Mouse (Mus musculus): ENCODE data around the gene Icmt. TPM values are rescaled to one million over a fixed set of nuclear protein-coding genes. Genes with fewer than 3 reads are reported as not detected.
A peak's percentile ranks its signal among the peaks of the same experiment; 100 is the strongest.

Gene Icmt
- polyA plus RNA-seq, 1 experiment from 2014 or later = 25.8 TPM

DNA sequence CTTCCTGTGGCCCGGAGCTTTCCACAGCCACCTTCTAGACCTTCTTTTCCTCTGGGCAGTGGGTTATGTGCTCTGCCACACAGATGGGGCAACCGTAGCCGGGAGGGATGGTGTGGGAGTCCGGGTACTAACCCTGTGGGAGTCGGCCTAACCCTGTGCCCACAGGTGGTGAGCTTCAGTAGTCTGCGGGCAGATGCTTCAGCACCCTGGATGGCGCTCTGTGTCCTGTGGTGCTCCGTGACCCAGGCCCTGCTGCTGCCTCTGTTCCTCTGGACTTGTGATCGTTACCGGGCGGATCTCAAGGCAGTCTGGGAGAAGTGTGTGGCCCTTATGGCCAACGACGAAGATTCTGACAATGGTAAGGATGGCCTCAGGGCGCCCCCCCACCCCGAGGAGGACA is 15.4 kb upstream of the Icmt start:
- Histone ChIP-seq H3K4me3 (ENCODE audit: low read depth, low read length) (no peak overlapping the region), H3K27me3 (replicated peaks; ENCODE audit: control insufficient read depth, insufficient read depth, low read length) (peaks cover 58% of the 10 kb centered on the region), H3K9me3 (ENCODE audit: control insufficient read depth, low read length) (no peaks in the 10 kb centered on the region), H3K36me3 (ENCODE audit: control insufficient read depth, insufficient read depth, low read length) (0 out of 2 replicates have a peak, but pooled peaks cover 5% of the 10 kb centered on the region), H3K27ac (ENCODE audit: low read depth) (no peak overlapping the region), H3K9ac (ENCODE audit: low read length) (no peak overlapping the region), H3K4me1 (replicated peaks; ENCODE audit: control insufficient read depth, insufficient read depth, low read length) (0 out of 2 replicates have a peak, but pooled peaks cover 3% of the 10 kb centered on the region), H3K4me2 (ENCODE audit: low read length) (no peak overlapping the region)
- DNase-seq (ENCODE audit: low spot score) (no peak), ATAC-seq (replicated peaks; ENCODE audit: low FRiP score, low TSS enrichment, low read depth) (no peak)
- 52% methylated on average over 15 of the region's 15 CpGs for WGBS

DNA sequence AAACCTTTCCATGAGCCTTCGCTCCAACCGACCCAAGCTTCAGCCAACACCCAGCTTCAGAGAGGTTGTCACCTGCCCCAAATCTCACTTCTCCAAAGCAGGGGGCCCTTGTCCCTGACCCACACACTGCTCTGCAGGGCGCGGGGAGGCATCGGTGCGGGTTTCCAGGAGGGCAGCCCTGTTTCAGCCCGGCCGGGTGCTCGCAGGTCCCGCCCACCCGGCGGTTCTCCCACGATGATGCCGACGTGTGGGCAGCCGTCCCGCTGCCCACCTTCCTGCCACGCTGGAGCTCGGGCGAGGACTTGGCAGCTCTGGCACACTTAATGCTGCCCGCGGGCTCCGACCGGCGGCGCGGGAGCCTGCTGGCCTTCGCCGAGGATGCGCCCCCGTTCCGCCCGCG is 14.3 kb upstream of the Icmt start:
- no peak overlapping the region for H3K9ac ChIP-seq (ENCODE audit: low read length)
- 18% methylated on average over 34 of the region's 34 CpGs for WGBS

DNA sequence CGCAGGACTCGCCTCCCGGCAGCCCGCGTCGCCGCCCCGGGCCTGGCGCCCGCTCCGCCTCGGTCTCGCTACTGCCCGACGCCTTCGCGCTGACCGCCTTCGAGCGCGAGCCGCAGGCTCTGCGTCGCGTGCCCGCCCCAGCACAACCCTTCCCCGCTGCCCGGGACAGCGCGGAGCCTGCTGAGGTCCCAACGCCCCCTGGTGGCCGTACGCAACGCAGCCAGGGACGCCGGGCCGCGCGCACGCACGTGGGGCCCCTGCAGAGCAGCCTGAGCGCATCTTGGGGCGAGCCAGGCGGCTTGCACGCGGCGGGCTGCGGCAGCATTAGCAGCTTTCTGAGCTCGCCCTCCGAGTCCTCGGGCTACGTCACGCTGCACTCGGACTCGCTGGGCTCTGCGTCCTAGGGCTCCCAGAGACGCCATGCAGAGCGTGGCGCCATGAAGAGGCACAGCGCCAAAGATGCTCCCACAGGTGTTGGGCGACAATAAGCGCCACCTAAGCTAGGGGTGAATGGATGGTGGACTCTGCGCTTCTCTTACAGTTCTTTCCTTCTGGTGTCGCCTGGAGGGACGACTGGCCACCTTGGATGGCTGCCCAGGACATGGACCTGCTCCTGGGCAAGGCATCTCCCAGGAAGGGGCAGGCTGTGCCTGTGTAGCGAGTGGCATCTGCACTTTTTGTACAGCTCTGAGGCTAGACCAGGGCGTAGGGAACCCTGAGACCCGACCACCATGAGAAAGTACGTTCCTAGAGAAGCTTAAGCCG is 13.7 kb upstream of the Icmt start:
- H3K9ac ChIP-seq (ENCODE audit: low read length) = no peak overlapping the region
- DNase-seq (ENCODE audit: low spot score) (peak; percentile 93), ATAC-seq (replicated peaks; ENCODE audit: low FRiP score, low TSS enrichment, low read depth) (peak; percentile 70)
- 0 out of 2 replicates have a peak, but pooled peaks cover 5% of the 10 kb centered on the region for H3K36me3 ChIP-seq (ENCODE audit: control insufficient read depth, insufficient read depth, low read length)
- H3K27me3 ChIP-seq (replicated peaks; ENCODE audit: control insufficient read depth, insufficient read depth, low read length) = peaks cover 75% of the 10 kb centered on the region
- 0 out of 2 replicates have a peak, but pooled peaks cover 3% of the 10 kb centered on the region for H3K4me1 ChIP-seq (replicated peaks; ENCODE audit: control insufficient read depth, insufficient read depth, low read length)
- peak overlapping the region; percentile 48 for H3K4me2 ChIP-seq (ENCODE audit: low read length)
- no peaks in the 10 kb centered on the region for H3K9me3 ChIP-seq (ENCODE audit: control insufficient read depth, low read length)
- peak overlapping the region; percentile 12 for H3K4me3 ChIP-seq (ENCODE audit: low read depth, low read length)
- WGBS = 4% methylated on average over 70 of the region's 70 CpGs
- no peak overlapping the region for H3K27ac ChIP-seq (ENCODE audit: low read depth)

More for the DNA sequence above, 14.3 kb upstream of the Icmt start:
- H3K27me3 ChIP-seq (replicated peaks; ENCODE audit: control insufficient read depth, insufficient read depth, low read length) = peaks cover 69% of the 10 kb centered on the region
- no peak for DNase-seq (ENCODE audit: low spot score)
- H3K4me3 ChIP-seq (ENCODE audit: low read depth, low read length) = peak overlapping the region; percentile 12
- ATAC-seq (replicated peaks; ENCODE audit: low FRiP score, low TSS enrichment, low read depth) = no peak
- H3K27ac ChIP-seq (ENCODE audit: low read depth) = no peak overlapping the region
- 0 out of 2 replicates have a peak, but pooled peaks cover 3% of the 10 kb centered on the region for H3K4me1 ChIP-seq (replicated peaks; ENCODE audit: control insufficient read depth, insufficient read depth, low read length)
- H3K9me3 ChIP-seq (ENCODE audit: control insufficient read depth, low read length) = no peaks in the 10 kb centered on the region
- H3K4me2 ChIP-seq (ENCODE audit: low read length) = peak overlapping the region; percentile 48
- H3K36me3 ChIP-seq (ENCODE audit: control insufficient read depth, insufficient read depth, low read length) = 0 out of 2 replicates have a peak, but pooled peaks cover 5% of the 10 kb centered on the region

DNA sequence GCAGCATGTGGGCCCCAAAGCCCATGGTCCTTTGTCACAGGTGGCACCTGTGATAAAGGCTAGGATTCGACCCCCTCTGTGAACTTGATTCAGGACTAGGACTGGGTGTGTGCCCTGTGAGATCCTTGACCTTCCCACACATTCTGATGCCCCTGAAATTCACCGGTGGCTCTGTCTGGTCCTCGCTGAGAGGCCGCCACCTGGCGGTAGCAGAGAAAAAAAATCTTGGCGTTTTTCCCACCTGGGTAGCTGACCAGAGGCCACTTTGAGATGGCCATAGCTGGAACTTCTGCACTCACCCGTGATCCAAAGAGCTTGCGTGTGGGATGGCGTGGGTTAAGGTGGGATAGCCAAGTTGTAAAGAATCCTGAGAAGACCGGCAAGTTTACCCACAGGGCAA is 11.5 kb upstream of the Icmt start:
- no peak for DNase-seq (ENCODE audit: low spot score)
- WGBS = 3% methylated on average over 10 of the region's 10 CpGs
- Histone ChIP-seq H3K27ac (ENCODE audit: low read depth) (no peak overlapping the region), H3K4me1 (replicated peaks; ENCODE audit: control insufficient read depth, insufficient read depth, low read length) (peaks cover 8% of the 10 kb centered on the region; the same call in 1 of the 2 replicates), H3K9ac (ENCODE audit: low read length) (no peak overlapping the region), H3K9me3 (ENCODE audit: control insufficient read depth, low read length) (no peaks in the 10 kb centered on the region), H3K4me2 (ENCODE audit: low read length) (no peak overlapping the region), H3K27me3 (replicated peaks; ENCODE audit: control insufficient read depth, insufficient read depth, low read length) (peaks cover 90% of the 10 kb centered on the region), H3K4me3 (ENCODE audit: low read depth, low read length) (no peak overlapping the region), H3K36me3 (ENCODE audit: control insufficient read depth, insufficient read depth, low read length) (0 out of 2 replicates have a peak, but pooled peaks cover 4% of the 10 kb centered on the region)
- ATAC-seq (replicated peaks; ENCODE audit: low FRiP score, low TSS enrichment, low read depth) = no peak

GRCm38 (mm10) chr4:152286183-152286582 is 10.8 kb upstream of the Icmt start:
- Histone ChIP-seq H3K4me2 (ENCODE audit: low read length) (peak overlapping the region; percentile 20; the same call in 1 of the 2 replicates), H3K4me1 (replicated peaks; ENCODE audit: control insufficient read depth, insufficient read depth, low read length) (peaks cover 11% of the 10 kb centered on the region; the same call in 1 of the 2 replicates), H3K9ac (ENCODE audit: low read length) (no peak overlapping the region), H3K27ac (ENCODE audit: low read depth) (no peak overlapping the region), H3K27me3 (replicated peaks; ENCODE audit: control insufficient read depth, insufficient read depth, low read length) (peaks cover 91% of the 10 kb centered on the region), H3K4me3 (ENCODE audit: low read depth, low read length) (no peak overlapping the region), H3K9me3 (ENCODE audit: control insufficient read depth, low read length) (no peaks in the 10 kb centered on the region), H3K36me3 (ENCODE audit: control insufficient read depth, insufficient read depth, low read length) (no peaks in the 10 kb centered on the region)
- no peak for ATAC-seq (replicated peaks; ENCODE audit: low FRiP score, low TSS enrichment, low read depth)
- DNase-seq (ENCODE audit: low spot score) = no peak
- 2% methylated on average over 32 of the region's 32 CpGs for WGBS

DNA sequence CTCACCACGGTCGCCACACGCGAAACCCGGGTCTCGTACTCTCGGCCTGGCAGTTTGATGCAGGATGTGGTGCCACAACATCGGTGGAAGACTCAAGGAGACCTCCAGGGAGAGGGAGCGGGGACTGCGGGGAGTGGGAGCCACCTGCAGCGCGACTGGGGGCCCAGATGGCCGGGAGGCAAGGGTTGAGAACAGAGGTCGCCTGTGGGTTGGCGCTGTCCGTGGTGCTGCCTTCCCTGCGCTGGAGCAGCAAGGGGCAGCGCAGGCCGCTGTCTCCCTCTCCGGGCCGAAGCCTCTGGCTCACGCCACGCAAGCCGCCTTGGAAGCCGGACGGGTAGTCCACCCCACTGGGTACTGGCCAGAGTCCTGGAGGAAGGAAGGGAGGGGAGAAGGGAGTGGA is 10.1 kb upstream of the Icmt start:
- no peaks in the 10 kb centered on the region for H3K9me3 ChIP-seq (ENCODE audit: control insufficient read depth, low read length)
- H3K4me3 ChIP-seq (ENCODE audit: low read depth, low read length) = no peak overlapping the region
- ATAC-seq (replicated peaks; ENCODE audit: low FRiP score, low TSS enrichment, low read depth) (no peak), DNase-seq (ENCODE audit: low spot score) (peak; percentile 86)
- no peaks in the 10 kb centered on the region for H3K36me3 ChIP-seq (ENCODE audit: control insufficient read depth, insufficient read depth, low read length)
- no peak overlapping the region for H3K27ac ChIP-seq (ENCODE audit: low read depth)
- peaks cover 91% of the 10 kb centered on the region for H3K27me3 ChIP-seq (replicated peaks; ENCODE audit: control insufficient read depth, insufficient read depth, low read length)
- WGBS = 8% methylated on average over 26 of the region's 26 CpGs
- H3K9ac ChIP-seq (ENCODE audit: low read length) = no peak overlapping the region
- peaks cover 11% of the 10 kb centered on the region; the same call in 1 of the 2 replicates for H3K4me1 ChIP-seq (replicated peaks; ENCODE audit: control insufficient read depth, insufficient read depth, low read length)
- H3K4me2 ChIP-seq (ENCODE audit: low read length) = no peak overlapping the region

GRCm38 (mm10) chr4:152287317-152288120 is 9.5 kb upstream of the Icmt start:
- Histone ChIP-seq H3K4me1 (replicated peaks; ENCODE audit: control insufficient read depth, insufficient read depth, low read length) (peaks cover 16% of the 10 kb centered on the region), H3K27ac (ENCODE audit: low read depth) (no peak overlapping the region), H3K27me3 (replicated peaks; ENCODE audit: control insufficient read depth, insufficient read depth, low read length) (peaks cover 91% of the 10 kb centered on the region), H3K9me3 (ENCODE audit: control insufficient read depth, low read length) (no peaks in the 10 kb centered on the region), H3K9ac (ENCODE audit: low read length) (no peak overlapping the region), H3K4me2 (ENCODE audit: low read length) (no peak overlapping the region), H3K36me3 (ENCODE audit: control insufficient read depth, insufficient read depth, low read length) (no peaks in the 10 kb centered on the region), H3K4me3 (ENCODE audit: low read depth, low read length) (no peak overlapping the region)
- no peak for DNase-seq (ENCODE audit: low spot score)
- ATAC-seq (replicated peaks; ENCODE audit: low FRiP score, low TSS enrichment, low read depth) = no peak
- 17% methylated on average over 18 of the region's 19 CpGs for WGBS

- no peak for DNase-seq (ENCODE audit: low spot score)
- H3K4me1 ChIP-seq (replicated peaks; ENCODE audit: control insufficient read depth, insufficient read depth, low read length) = peaks cover 14% of the 10 kb centered on the region
- peaks cover 85% of the 10 kb centered on the region for H3K27me3 ChIP-seq (replicated peaks; ENCODE audit: control insufficient read depth, insufficient read depth, low read length)
- no peak for ATAC-seq (replicated peaks; ENCODE audit: low FRiP score, low TSS enrichment, low read depth)
- H3K9me3 ChIP-seq (ENCODE audit: control insufficient read depth, low read length) = no peaks in the 10 kb centered on the region
- 55% methylated on average over 18 of the region's 18 CpGs for WGBS
- no peak overlapping the region for H3K9ac ChIP-seq (ENCODE audit: low read length)
- no peak overlapping the region for H3K27ac ChIP-seq (ENCODE audit: low read depth)
- no peak overlapping the region for H3K4me3 ChIP-seq (ENCODE audit: low read depth, low read length)
- H3K36me3 ChIP-seq (ENCODE audit: control insufficient read depth, insufficient read depth, low read length) = no peaks in the 10 kb centered on the region
- H3K4me2 ChIP-seq (ENCODE audit: low read length) = no peak overlapping the region
These were observed 8.6 kb upstream of the Icmt start for GRCm38 (mm10) chr4:152288398-152288945.
